Mouse (Mus musculus) midbrain, embryonic 13.5 days (tissue): ENCODE measurements around the gene Gm15155. TPM values are rescaled to one million over a fixed set of nuclear protein-coding genes. Genes with fewer than 3 reads are reported as not detected.
"Not testable (repeated sequence)": the region's sequence is repeated elsewhere in the genome, so short reads cannot be mapped to it uniquely, and the experiment has no call there.

ENCODE experiments used
- ATAC-seq: fragments of 200-750 bp; cut with Nextera tagmentation; 2 replicates; pipeline ENCODE4 v1.8.0; 2017; ENCODE audit warnings: mild to moderate bottlenecking, moderate TSS enrichment, moderate library complexity
- H3K27ac ChIP-seq: fragments of 300-500 bp; sonication (generic); 2 replicates; pipeline ENCODE4 v1.5.1; 2015; ENCODE audit warnings: inconsistent platforms, mild to moderate bottlenecking, moderate library complexity
- H3K27me3 ChIP-seq: fragments of 300-500 bp; sonication (generic); 2 replicates; pipeline ENCODE4 v1.6.1; 2015; ENCODE audit warnings: mild to moderate bottlenecking, inconsistent platforms
- H3K36me3 ChIP-seq: fragments of 300-500 bp; sonication (generic); 2 replicates; pipeline ENCODE4 v1.6.1; 2015; ENCODE audit warnings: mild to moderate bottlenecking, inconsistent platforms
- H3K4me1 ChIP-seq: fragments of 300-500 bp; sonication (generic); replicated peaks from 2 replicates; pipeline ENCODE4 v1.6.1; 2015; ENCODE audit warnings: inconsistent platforms
- H3K4me2 ChIP-seq: fragments of 300-500 bp; sonication (generic); replicated peaks from 2 replicates; pipeline ENCODE4 v1.6.1; 2015; ENCODE audit warnings: moderate library complexity, mild to moderate bottlenecking, inconsistent platforms
- H3K4me3 ChIP-seq: fragments of 300-500 bp; sonication (generic); replicated peaks from 2 replicates; pipeline ENCODE4 v1.5.1; 2015; ENCODE audit warnings: mild to moderate bottlenecking, inconsistent platforms
- H3K9ac ChIP-seq: fragments of 300-500 bp; sonication (generic); replicated peaks from 2 replicates; pipeline ENCODE4 v1.6.1; 2015; ENCODE audit warnings: mild to moderate bottlenecking, inconsistent platforms
- H3K9me3 ChIP-seq: fragments of 300-500 bp; sonication (generic); 2 replicates; pipeline ENCODE4 v1.6.1; 2016; ENCODE audit warnings: mild to moderate bottlenecking, inconsistent platforms
- whole genome bisulfite sequencing: fragments of 180-500 bp; shearing (Covaris S2); methylation state at CpG from one replicate; pipeline ENCODE4 v1.1.7; 2015; 5-methylcytosine and 5-hydroxymethylcytosine counted together
- polyA plus RNA-seq: library from polyadenylated mRNA; unstranded; fragments of >200 nt; fragmentation: Nextera tagmentation; extraction: Ambion mirVana; gene quantifications from 2 replicates; pipeline ENCODE4 v1.2.1, GENCODE M21; 2015

The Gm15155 gene
- polyA plus RNA-seq, 1 experiment from 2014 or later: not detected

DNA sequence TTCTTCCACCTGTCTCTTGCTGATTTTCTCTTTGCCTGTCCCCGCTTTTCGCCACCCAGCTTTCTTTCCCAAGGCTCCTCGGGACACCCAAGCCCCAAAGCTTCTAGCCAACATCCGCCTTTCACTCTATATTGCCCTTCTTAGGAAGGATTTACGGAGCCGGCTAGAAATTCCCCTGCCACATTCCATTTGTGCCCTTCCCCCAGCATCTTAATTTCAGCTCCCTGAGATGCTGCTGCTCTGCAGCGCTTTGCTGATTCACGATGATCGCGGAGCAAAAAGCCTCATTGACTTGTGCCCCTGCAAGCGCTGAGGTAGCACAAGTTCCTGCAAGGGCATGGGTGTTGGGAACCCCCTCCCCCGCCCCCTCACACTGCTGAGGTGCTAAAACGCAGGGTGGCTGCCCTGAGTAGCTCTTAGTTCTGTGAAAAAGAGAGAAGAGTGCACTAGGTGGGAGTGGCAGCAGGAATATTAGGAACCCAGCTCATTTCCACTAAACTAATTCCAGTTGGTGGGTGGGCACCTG is 1.2 kb downstream of the Gm15155 start:
- Histone ChIP-seq H3K9ac (no peak overlapping the region), H3K4me3 (peak overlapping the region; percentile 20), H3K36me3 (no peaks in the 10 kb centered on the region), H3K27me3 (peaks cover 21% of the 10 kb centered on the region; the same call in 1 of the 2 replicates), H3K4me2 (peak overlapping the region; percentile 79), H3K9me3 (no peaks in the 10 kb centered on the region), H3K27ac (no peak overlapping the region), H3K4me1 (no peaks in the 10 kb centered on the region)
- WGBS: 12% methylated on average over 13 of the region's 13 CpGs
- ATAC-seq: no peak

- Histone ChIP-seq H3K27me3 (no peaks in the 10 kb centered on the region), H3K9me3 (no peaks in the 10 kb centered on the region), H3K4me1 (no peaks in the 10 kb centered on the region), H3K9ac (no peak overlapping the region), H3K36me3 (no peaks in the 10 kb centered on the region), H3K4me3 (no peak overlapping the region), H3K27ac (no peak overlapping the region), H3K4me2 (no peak overlapping the region)
- no peak for ATAC-seq
- 25% methylated on average over 1 of the region's 1 CpGs for WGBS
These were observed 19.4 kb downstream of the Gm15155 start for GRCm38 (mm10) chrX:155643975-155644374.

- Histone ChIP-seq H3K36me3 (no peaks in the 10 kb centered on the region), H3K9me3 (no peaks in the 10 kb centered on the region), H3K9ac (no peak overlapping the region), H3K4me3 (no peak overlapping the region), H3K4me1 (no peaks in the 10 kb centered on the region), H3K27ac (no peak overlapping the region), H3K4me2 (no peak overlapping the region), H3K27me3 (no peaks in the 10 kb centered on the region)
- WGBS: 92% methylated on average over 3 of the region's 3 CpGs
- no peak for ATAC-seq
These were observed 21.4 kb downstream of the Gm15155 start for GRCm38 (mm10) chrX:155645975-155646374.

- Histone ChIP-seq H3K4me1 (no peaks in the 10 kb centered on the region), H3K27ac (no peak overlapping the region), H3K9me3 (no peaks in the 10 kb centered on the region), H3K4me3 (no peak overlapping the region), H3K36me3 (no peaks in the 10 kb centered on the region), H3K4me2 (no peak overlapping the region), H3K27me3 (no peaks in the 10 kb centered on the region), H3K9ac (no peak overlapping the region)
- WGBS: 82% methylated on average over 1 of the region's 1 CpGs
- no peak for ATAC-seq
These were observed 33.4 kb downstream of the Gm15155 start for GRCm38 (mm10) chrX:155657971-155658370.

DNA sequence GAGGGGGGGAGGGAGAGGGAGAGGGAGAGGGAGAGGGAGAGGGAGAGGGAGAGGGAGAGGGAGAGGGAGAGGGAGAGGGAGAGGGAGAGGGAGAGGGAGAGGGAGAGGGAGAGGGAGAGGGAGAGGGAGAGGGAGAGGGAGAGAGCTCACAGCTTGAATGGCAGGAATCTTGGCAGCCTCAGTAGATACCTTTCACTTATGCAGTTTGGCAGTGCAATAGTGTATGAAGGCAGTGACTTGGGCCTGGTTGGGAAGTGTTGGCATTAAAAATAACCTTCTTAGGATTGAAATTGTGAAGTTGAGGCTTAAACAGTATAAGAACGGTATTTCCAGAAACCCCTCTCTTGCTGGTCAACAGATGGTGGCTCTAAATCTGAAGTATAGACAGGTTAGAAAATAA is 65.9 kb downstream of the Gm15155 start:
- H3K36me3 ChIP-seq, H3K9me3 ChIP-seq, H3K9ac ChIP-seq, H3K4me3 ChIP-seq, H3K4me1 ChIP-seq, ATAC-seq, H3K27me3 ChIP-seq, H3K4me2 ChIP-seq, H3K27ac ChIP-seq: not testable (repeated sequence)
- 87% methylated on average over 1 of the region's 1 CpGs for WGBS

DNA sequence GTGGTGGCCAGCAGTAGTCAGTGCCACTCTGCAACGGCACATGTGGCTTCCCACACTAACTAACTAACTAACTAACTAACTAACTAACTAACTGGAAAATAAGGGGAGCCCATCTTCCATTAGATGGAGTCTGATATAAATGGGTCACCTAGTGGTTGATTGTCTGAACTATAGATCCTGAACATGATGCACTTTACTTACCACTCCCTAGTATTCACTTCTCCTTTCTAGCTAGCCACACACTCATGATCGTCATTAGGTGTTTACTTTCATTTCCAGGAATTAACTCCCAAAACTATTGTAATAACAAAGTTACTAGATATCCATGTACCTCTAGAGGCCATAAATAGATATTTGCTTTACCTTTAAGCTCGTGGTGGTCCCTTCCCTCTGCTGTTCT is 99.6 kb downstream of the Gm15155 start:
- Histone ChIP-seq H3K4me2 (no peak overlapping the region), H3K9me3 (no peaks in the 10 kb centered on the region), H3K4me3 (no peak overlapping the region), H3K27me3 (no peaks in the 10 kb centered on the region), H3K27ac (no peak overlapping the region), H3K4me1 (no peaks in the 10 kb centered on the region), H3K9ac (no peak overlapping the region), H3K36me3 (no peaks in the 10 kb centered on the region)
- no peak for ATAC-seq
- WGBS: 84% methylated on average over 3 of the region's 3 CpGs

DNA sequence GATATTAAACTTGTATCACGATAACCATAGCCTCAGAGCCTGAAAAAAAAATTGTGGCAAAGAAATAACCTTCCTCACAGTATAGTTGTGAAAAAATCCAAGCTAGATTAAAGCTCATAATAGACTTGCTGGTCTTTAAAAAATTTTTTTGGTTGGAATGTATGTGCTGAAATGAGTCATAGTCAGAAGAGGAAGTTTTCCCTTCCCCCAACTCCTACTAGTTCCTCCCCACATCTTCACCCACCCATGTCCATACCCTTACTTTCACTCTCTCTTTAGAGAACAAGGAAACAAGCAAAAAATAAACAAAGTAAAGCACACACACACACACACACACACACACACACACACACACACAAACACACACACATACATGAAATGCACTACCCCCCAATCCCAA is 103.8 kb downstream of the Gm15155 start:
- Histone ChIP-seq H3K36me3 (no peaks in the 10 kb centered on the region), H3K9ac (no peak overlapping the region), H3K27ac (no peak overlapping the region), H3K4me2 (no peak overlapping the region), H3K9me3 (no peaks in the 10 kb centered on the region), H3K4me3 (no peak overlapping the region), H3K27me3 (no peaks in the 10 kb centered on the region), H3K4me1 (no peaks in the 10 kb centered on the region)
- ATAC-seq: no peak
- 71% methylated on average over 1 of the region's 1 CpGs for WGBS

DNA sequence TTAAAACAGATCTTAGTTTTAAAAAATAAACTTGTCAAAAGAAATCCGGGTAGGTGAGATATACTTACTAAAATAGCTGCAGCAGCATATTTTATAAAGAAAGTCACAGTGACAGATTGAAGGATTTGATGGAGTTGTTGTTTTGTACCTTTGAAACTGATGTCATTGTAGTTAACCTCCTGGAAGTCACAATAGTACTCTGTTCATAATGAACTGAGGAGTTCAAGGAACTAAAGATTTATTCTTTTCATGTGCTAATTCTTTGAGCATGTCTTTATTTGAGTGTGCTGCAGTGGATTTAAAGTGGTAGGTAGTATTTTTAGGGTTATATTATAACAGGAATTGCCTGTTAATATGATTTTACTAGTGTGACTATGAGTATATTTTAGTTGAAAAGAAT is 263.6 kb downstream of the Gm15155 start:
- H3K9me3 ChIP-seq: no peaks in the 10 kb centered on the region
- H3K4me2 ChIP-seq: no peak overlapping the region
- no peaks in the 10 kb centered on the region for H3K36me3 ChIP-seq
- no peak overlapping the region for H3K27ac ChIP-seq
- no peaks in the 10 kb centered on the region for H3K4me1 ChIP-seq
- H3K9ac ChIP-seq: no peak overlapping the region
- H3K27me3 ChIP-seq: no peaks in the 10 kb centered on the region
- no peak for ATAC-seq
- 28% methylated on average over 1 of the region's 1 CpGs for WGBS
- H3K4me3 ChIP-seq: no peak overlapping the region

DNA sequence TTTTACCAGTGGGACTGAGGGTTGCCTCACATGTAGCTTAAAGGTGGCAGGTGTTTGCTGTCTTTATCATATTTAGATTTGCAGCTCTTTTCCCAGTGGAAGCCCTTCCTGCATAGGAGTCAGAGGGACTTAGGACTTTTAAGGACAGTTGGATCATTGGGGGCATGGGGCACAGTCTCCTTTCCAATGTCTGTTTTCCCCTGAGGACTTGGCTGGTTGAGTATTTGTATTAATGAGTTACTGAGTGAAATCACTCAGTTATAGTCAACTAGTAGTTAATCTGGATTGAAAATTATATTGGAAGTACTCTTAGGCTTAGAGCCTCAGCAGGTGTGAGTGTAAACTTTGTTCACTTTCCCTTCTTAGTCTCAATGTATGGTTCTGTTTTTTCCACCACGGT is 275.5 kb downstream of the Gm15155 start:
- no peaks in the 10 kb centered on the region for H3K36me3 ChIP-seq
- 72% methylated on average over 1 of the region's 1 CpGs for WGBS
- no peaks in the 10 kb centered on the region for H3K4me1 ChIP-seq
- no peaks in the 10 kb centered on the region for H3K9me3 ChIP-seq
- ATAC-seq: no peak
- H3K4me3 ChIP-seq: no peak overlapping the region
- no peak overlapping the region for H3K27ac ChIP-seq
- H3K27me3 ChIP-seq: no peaks in the 10 kb centered on the region
- H3K9ac ChIP-seq: no peak overlapping the region
- H3K4me2 ChIP-seq: no peak overlapping the region

- Histone ChIP-seq H3K4me1 (no peaks in the 10 kb centered on the region), H3K27me3 (no peaks in the 10 kb centered on the region), H3K9ac (no peak overlapping the region), H3K4me2 (no peak overlapping the region), H3K9me3 (no peaks in the 10 kb centered on the region), H3K4me3 (no peak overlapping the region), H3K36me3 (no peaks in the 10 kb centered on the region), H3K27ac (no peak overlapping the region)
- no peak for ATAC-seq
These were observed 277.2 kb downstream of the Gm15155 start for GRCm38 (mm10) chrX:155901742-155902141.

- no peak for ATAC-seq
These were observed 278.6 kb downstream of the Gm15155 start for GRCm38 (mm10) chrX:155903108-155903507.

DNA sequence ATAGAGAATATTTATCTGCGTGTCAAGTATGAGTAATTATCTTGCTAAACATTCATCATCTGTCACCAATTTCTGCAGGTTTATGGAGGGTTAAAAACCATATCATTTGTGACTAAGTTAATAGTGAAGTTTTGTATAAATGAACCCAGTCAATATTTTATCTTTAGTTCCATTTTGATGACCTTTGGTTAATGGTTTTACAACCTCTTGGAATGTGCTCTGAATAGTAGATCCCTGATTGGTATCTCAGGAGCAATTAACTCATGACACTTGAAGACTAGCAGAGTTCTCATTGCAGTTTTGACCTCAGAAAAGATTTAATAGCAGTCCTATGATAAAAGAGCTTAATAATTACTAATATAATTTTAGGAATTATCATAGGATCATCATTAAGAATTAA is 385.2 kb downstream of the Gm15155 start:
- whole genome bisulfite sequencing: 69% methylated on average over 1 of the region's 1 CpGs
- ATAC-seq: no peak

More at GRCm38 (mm10) chrX:155903108-155903507, 278.6 kb downstream of the Gm15155 start:
- H3K36me3 ChIP-seq: no peaks in the 10 kb centered on the region
- H3K27ac ChIP-seq: no peak overlapping the region
- H3K27me3 ChIP-seq: no peaks in the 10 kb centered on the region
- no peaks in the 10 kb centered on the region for H3K4me1 ChIP-seq
- no peak overlapping the region for H3K4me2 ChIP-seq
- H3K9me3 ChIP-seq: no peaks in the 10 kb centered on the region
- no peak overlapping the region for H3K4me3 ChIP-seq
- H3K9ac ChIP-seq: no peak overlapping the region
- WGBS: 16% methylated on average over 1 of the region's 1 CpGs

GRCm38 (mm10) chrX:156155776-156156175 is 531.2 kb downstream of the Gm15155 start:
- Histone ChIP-seq H3K27ac (no peak overlapping the region), H3K4me2 (no peak overlapping the region), H3K36me3 (no peaks in the 10 kb centered on the region), H3K9ac (no peak overlapping the region), H3K27me3 (no peaks in the 10 kb centered on the region), H3K4me1 (no peaks in the 10 kb centered on the region), H3K4me3 (no peak overlapping the region), H3K9me3 (no peaks in the 10 kb centered on the region)
- ATAC-seq: no peak
- WGBS: 65% methylated on average over 2 of the region's 2 CpGs

More for the DNA sequence above, 385.2 kb downstream of the Gm15155 start:
- Histone ChIP-seq H3K27me3 (no peaks in the 10 kb centered on the region), H3K4me1 (no peaks in the 10 kb centered on the region), H3K4me3 (no peak overlapping the region), H3K4me2 (no peak overlapping the region), H3K9ac (no peak overlapping the region), H3K36me3 (no peaks in the 10 kb centered on the region), H3K27ac (no peak overlapping the region), H3K9me3 (no peaks in the 10 kb centered on the region)
